Mouse (Mus musculus): ENCODE results near the gene Pdk2.

Pdk2 gene

GRCm38 (mm10) chr11:95041139-95041609 lies at the start of gene Pdk2:
Pdk2 (minus strand) TSS chr11:95041354.
- peak; percentile 94 to 96 for DNase-seq (ENCODE audit: low spot score in 2 of 2)

- peak in 1 of 2 experiments; percentile 15 for DNase-seq (ENCODE audit: low spot score in 2 of 2)
Measured at GRCm38 (mm10) chr11:95088857-95089779, 48.0 kb upstream of the Pdk2 start.

- DNase-seq (ENCODE audit: low spot score in 2 of 2): no peak
Measured at GRCm38 (mm10) chr11:95088286-95088685, 47.1 kb upstream of the Pdk2 start.

- DNase-seq (ENCODE audit: low spot score in 2 of 2): no peak
Measured at GRCm38 (mm10) chr11:95087301-95088228, 46.4 kb upstream of the Pdk2 start.

- DNase-seq (ENCODE audit: low spot score in 2 of 2): no peak
Measured at GRCm38 (mm10) chr11:95086229-95086628, 45.1 kb upstream of the Pdk2 start.

- no peak for DNase-seq (ENCODE audit: low spot score in 2 of 2)
Measured at GRCm38 (mm10) chr11:95085710-95086109, 44.6 kb upstream of the Pdk2 start.

- no peak for DNase-seq (ENCODE audit: low spot score in 2 of 2)
Measured at GRCm38 (mm10) chr11:95084811-95085382, 43.7 kb upstream of the Pdk2 start.

GRCm38 (mm10) chr11:95084175-95084574 lies 43.0 kb upstream of the Pdk2 start:
- DNase-seq (ENCODE audit: low spot score in 2 of 2): no peak

- no peak for DNase-seq (ENCODE audit: low spot score in 2 of 2)
Measured at GRCm38 (mm10) chr11:95082896-95083295, 41.7 kb upstream of the Pdk2 start.

- no peak for DNase-seq (ENCODE audit: low spot score in 2 of 2)
Measured at GRCm38 (mm10) chr11:95080783-95081182, 39.6 kb upstream of the Pdk2 start.

- DNase-seq (ENCODE audit: low spot score in 2 of 2): peak; percentile 15 to 23
Measured at GRCm38 (mm10) chr11:95079256-95079875, 38.2 kb upstream of the Pdk2 start.

GRCm38 (mm10) chr11:95077956-95078355 lies 36.8 kb upstream of the Pdk2 start:
- DNase-seq (ENCODE audit: low spot score in 2 of 2): no peak

GRCm38 (mm10) chr11:95076536-95077111 lies 35.5 kb upstream of the Pdk2 start, which contains the start of gene Itga3:
Itga3 (minus strand) TSS chr11:95076801.
- DNase-seq (ENCODE audit: low spot score in 2 of 2): peak; percentile 24 to 28

- DNase-seq (ENCODE audit: low spot score in 2 of 2): peak; percentile 26
Measured at GRCm38 (mm10) chr11:95076041-95076535, 34.9 kb upstream of the Pdk2 start.

- DNase-seq (ENCODE audit: low spot score in 2 of 2): no peak
Measured at GRCm38 (mm10) chr11:95075197-95076040, 34.3 kb upstream of the Pdk2 start.

GRCm38 (mm10) chr11:95074694-95075093 lies 33.5 kb upstream of the Pdk2 start:
- no peak for DNase-seq (ENCODE audit: low spot score in 2 of 2)

- DNase-seq (ENCODE audit: low spot score in 2 of 2): no peak
Measured at GRCm38 (mm10) chr11:95073835-95074234, 32.7 kb upstream of the Pdk2 start.

- no peak for DNase-seq (ENCODE audit: low spot score in 2 of 2)
Measured at GRCm38 (mm10) chr11:95072804-95073203, 31.6 kb upstream of the Pdk2 start.

GRCm38 (mm10) chr11:95072136-95072535 lies 31.0 kb upstream of the Pdk2 start:
- no peak for DNase-seq (ENCODE audit: low spot score in 2 of 2)

- DNase-seq (ENCODE audit: low spot score in 2 of 2): no peak
Measured at GRCm38 (mm10) chr11:95071266-95071665, 30.1 kb upstream of the Pdk2 start.

Measured in spleen, postnatal 36 days (tissue).